Mouse (Mus musculus): Measurements from ENCODE around the gene Ticam1. TPM values are rescaled to one million over a fixed set of nuclear protein-coding genes. Genes with fewer than 3 reads are reported as not detected.

The Ticam1 gene
- 3.3 TPM for polyA plus RNA-seq (2015; fragmentation: Illumina TruSeq; extraction: RNeasy Lipid Tissue Mini Kit (QIAGEN cat#74804); ENCODE audit: insufficient read depth, low read depth, low replicate concordance)

GRCm38 (mm10) chr17:56276643-56277566, at the start of gene Ticam1:
TSS of gene Ticam1 (minus strand) at chr17:56276786.

GRCm38 (mm10) chr17:56325450-56326152, 49.0 kb upstream of the Ticam1 start, which contains the start of gene Kdm4b:
TSS of gene Kdm4b (plus strand) at chr17:56326062.

GRCm38 (mm10) chr17:56303160-56303846, 26.7 kb upstream of the Ticam1 start, which contains the start of gene Uhrf1:
TSS of gene Uhrf1 (plus strand) at chr17:56303321.

GRCm38 (mm10) chr17:56300186-56300585, 23.6 kb upstream of the Ticam1 start, which contains the start of gene Arrdc5:
TSS of gene Arrdc5 (minus strand) at chr17:56300286.

GRCm38 (mm10) chr17:56292531-56293222, 16.1 kb upstream of the Ticam1 start, which contains the start of gene Plin3:
TSS of gene Plin3 (minus strand) at chr17:56292873.

GRCm38 (mm10) chr17:56256239-56256881, 20.2 kb downstream of the Ticam1 start, which contains the start of gene Fem1a:
TSS of gene Fem1a (plus strand) at chr17:56256810.

Other genes starting within 250 kb of the Ticam1 start
- gene Sh3gl1, start 240.2 kb downstream of the Ticam1 start, polyA plus RNA-seq (2015; fragmentation: Illumina TruSeq; extraction: RNeasy Lipid Tissue Mini Kit (QIAGEN cat#74804); ENCODE audit: insufficient read depth, low read depth, low replicate concordance): 16.3 TPM
- gene Chaf1a, start 236.3 kb downstream of the Ticam1 start, polyA plus RNA-seq (2015; fragmentation: Illumina TruSeq; extraction: RNeasy Lipid Tissue Mini Kit (QIAGEN cat#74804); ENCODE audit: insufficient read depth, low read depth, low replicate concordance): 0.18 TPM
- gene Ubxn6, start 201.8 kb downstream of the Ticam1 start, polyA plus RNA-seq (2015; fragmentation: Illumina TruSeq; extraction: RNeasy Lipid Tissue Mini Kit (QIAGEN cat#74804); ENCODE audit: insufficient read depth, low read depth, low replicate concordance): 13.3 TPM
- 60.5 TPM for gene Hdgfl2, start 197.2 kb downstream of the Ticam1 start, polyA plus RNA-seq (2015; fragmentation: Illumina TruSeq; extraction: RNeasy Lipid Tissue Mini Kit (QIAGEN cat#74804); ENCODE audit: insufficient read depth, low read depth, low replicate concordance)
- gene Plin4, start 167.0 kb downstream of the Ticam1 start, polyA plus RNA-seq (2015; fragmentation: Illumina TruSeq; extraction: RNeasy Lipid Tissue Mini Kit (QIAGEN cat#74804); ENCODE audit: insufficient read depth, low read depth, low replicate concordance): 5.1 TPM
- not detected for gene Plin5, start 159.2 kb downstream of the Ticam1 start, polyA plus RNA-seq (2015; fragmentation: Illumina TruSeq; extraction: RNeasy Lipid Tissue Mini Kit (QIAGEN cat#74804); ENCODE audit: insufficient read depth, low read depth, low replicate concordance)
- 8.8 TPM for gene Lrg1, start 154.8 kb downstream of the Ticam1 start, polyA plus RNA-seq (2015; fragmentation: Illumina TruSeq; extraction: RNeasy Lipid Tissue Mini Kit (QIAGEN cat#74804); ENCODE audit: insufficient read depth, low read depth, low replicate concordance)
- gene Sema6b, start 136.4 kb downstream of the Ticam1 start, polyA plus RNA-seq (2015; fragmentation: Illumina TruSeq; extraction: RNeasy Lipid Tissue Mini Kit (QIAGEN cat#74804); ENCODE audit: insufficient read depth, low read depth, low replicate concordance): 3.3 TPM
- 0.44 TPM for gene Tnfaip8l1, start 114.3 kb downstream of the Ticam1 start, polyA plus RNA-seq (2015; fragmentation: Illumina TruSeq; extraction: RNeasy Lipid Tissue Mini Kit (QIAGEN cat#74804); ENCODE audit: insufficient read depth, low read depth, low replicate concordance)
- 25.8 TPM for gene Mydgf, start 92.9 kb downstream of the Ticam1 start, polyA plus RNA-seq (2015; fragmentation: Illumina TruSeq; extraction: RNeasy Lipid Tissue Mini Kit (QIAGEN cat#74804); ENCODE audit: insufficient read depth, low read depth, low replicate concordance)
- gene Dpp9, start 57.9 kb downstream of the Ticam1 start, polyA plus RNA-seq (2015; fragmentation: Illumina TruSeq; extraction: RNeasy Lipid Tissue Mini Kit (QIAGEN cat#74804); ENCODE audit: insufficient read depth, low read depth, low replicate concordance): 13.7 TPM
- gene Fem1a, start 20.0 kb downstream of the Ticam1 start, polyA plus RNA-seq (2015; fragmentation: Illumina TruSeq; extraction: RNeasy Lipid Tissue Mini Kit (QIAGEN cat#74804); ENCODE audit: insufficient read depth, low read depth, low replicate concordance): 6.3 TPM
- gene Plin3, start 16.1 kb upstream of the Ticam1 start, polyA plus RNA-seq (2015; fragmentation: Illumina TruSeq; extraction: RNeasy Lipid Tissue Mini Kit (QIAGEN cat#74804); ENCODE audit: insufficient read depth, low read depth, low replicate concordance): 7.7 TPM
- gene Arrdc5, start 23.5 kb upstream of the Ticam1 start, polyA plus RNA-seq (2015; fragmentation: Illumina TruSeq; extraction: RNeasy Lipid Tissue Mini Kit (QIAGEN cat#74804); ENCODE audit: insufficient read depth, low read depth, low replicate concordance): not detected
- gene Uhrf1, start 26.5 kb upstream of the Ticam1 start, polyA plus RNA-seq (2015; fragmentation: Illumina TruSeq; extraction: RNeasy Lipid Tissue Mini Kit (QIAGEN cat#74804); ENCODE audit: insufficient read depth, low read depth, low replicate concordance): 0.39 TPM
- gene Kdm4b, start 49.3 kb upstream of the Ticam1 start, polyA plus RNA-seq (2015; fragmentation: Illumina TruSeq; extraction: RNeasy Lipid Tissue Mini Kit (QIAGEN cat#74804); ENCODE audit: insufficient read depth, low read depth, low replicate concordance): 7.8 TPM
- 11.7 TPM for gene Ptprs, start 199.7 kb upstream of the Ticam1 start, polyA plus RNA-seq (2015; fragmentation: Illumina TruSeq; extraction: RNeasy Lipid Tissue Mini Kit (QIAGEN cat#74804); ENCODE audit: insufficient read depth, low read depth, low replicate concordance)
- gene Znrf4, start 235.6 kb upstream of the Ticam1 start, polyA plus RNA-seq (2015; fragmentation: Illumina TruSeq; extraction: RNeasy Lipid Tissue Mini Kit (QIAGEN cat#74804); ENCODE audit: insufficient read depth, low read depth, low replicate concordance): not detected

All from pancreas, adult 10 weeks (tissue).